Mouse (Mus musculus): ENCODE results near the gene 3110082J24Rik.
A peak's percentile ranks its signal among the peaks of the same experiment; 100 is the strongest.

GRCm38 (mm10) chr5:30058216-30058731 is 47.6 kb downstream of the 3110082J24Rik start:
- no peak for TF ChIP-seq GABPA (IDR thresholded peaks at IDR 0.05; ENCODE audit: low read depth, low read length)
- TF ChIP-seq ZNF384 (IDR thresholded peaks at IDR 0.05; ENCODE audit: low read depth, low read length), result 0 out of 2 replicates have a peak, but pooled peaks have one; percentile 37
- no peak for TF ChIP-seq CTCF (IDR thresholded peaks at IDR 0.05 in 2 of 3, conservative IDR thresholded peaks at IDR 0.05 in 1 of 3; ENCODE audit: control insufficient read depth in 1 of 3, insufficient read depth in 1 of 3, low read depth in 2 of 3, low read length in 3 of 3, poor library complexity in 1 of 3, severe bottlenecking in 1 of 3)
- no peak for TF ChIP-seq TBP (IDR thresholded peaks at IDR 0.05; ENCODE audit: low read depth, low read length)
- TF ChIP-seq BHLHE40 (IDR thresholded peaks at IDR 0.05; ENCODE audit: borderline replicate concordance, low read depth, low read length), result no peak
- TF ChIP-seq ZMIZ1 (IDR thresholded peaks at IDR 0.05; ENCODE audit: low read depth, low read length), result no peak
- TF ChIP-seq KAT2A (conservative IDR thresholded peaks at IDR 0.05; ENCODE audit: low read depth, low read length), result no peak
- no peak for TF ChIP-seq POLR2AphosphoS2 (IDR thresholded peaks at IDR 0.05; ENCODE audit: low read length)
- TF ChIP-seq USF1 (IDR thresholded peaks at IDR 0.05; ENCODE audit: low read depth, low read length), result no peak
- no peak for TF ChIP-seq EP300 (IDR thresholded peaks at IDR 0.05; ENCODE audit: low read depth in 1 of 2, low read length in 2 of 2)
- TF ChIP-seq ZC3H11A (IDR thresholded peaks at IDR 0.05; ENCODE audit: low read depth, low read length), result no peak
